Mouse (Mus musculus) bone marrow, adult 2 months (tissue): Measurements from ENCODE around the gene Gm7145. TPM values are rescaled to one million over a fixed set of nuclear protein-coding genes. Genes with fewer than 3 reads are reported as not detected.
"Not testable (repeated sequence)": the region's sequence is repeated elsewhere in the genome, so short reads cannot be mapped to it uniquely, and the experiment has no call there.

Source experiments
- H3K27ac ChIP-seq: fragments of 200-500 bp; 2 replicates; pipeline ENCODE4 v1.5.1; 2012; ENCODE audit warnings: low read depth, mild to moderate bottlenecking, control low read depth, inconsistent platforms, low read length; ENCODE audit not compliant: control insufficient read depth, poor library complexity, insufficient read depth
- H3K4me1 ChIP-seq: fragments of 200-500 bp; 2 replicates; pipeline ENCODE4 v1.6.1; 2011; ENCODE audit warnings: low read length; ENCODE audit not compliant: control insufficient read depth, insufficient read depth
- H3K4me3 ChIP-seq: fragments of 200-500 bp; replicated peaks from 2 replicates; pipeline ENCODE3; 2011; ENCODE audit warnings: mild to moderate bottlenecking, low read depth, low read length, control low read depth; ENCODE audit not compliant: control insufficient read depth
- CTCF ChIP-seq: fragments of 200-500 bp; IDR thresholded peaks from 2 replicates; pipeline ENCODE4 v1.5.1; 2011; ENCODE audit warnings: low read length, control low read depth; ENCODE audit not compliant: control insufficient read depth, insufficient read depth
- POLR2A ChIP-seq: fragments of 200-500 bp; IDR thresholded peaks from 2 replicates; pipeline ENCODE4 v1.6.1; 2011; ENCODE audit warnings: low read depth, mild to moderate bottlenecking, control low read depth, low read length, borderline replicate concordance; ENCODE audit not compliant: control insufficient read depth
- WGBS: fragments of 180-500 bp; shearing (Covaris S2); methylation state at CpG from one replicate; pipeline ENCODE4 v1.1.7; 2018; 5-methylcytosine and 5-hydroxymethylcytosine counted together
- polyA plus RNA-seq: library from polyadenylated mRNA; stranded (reverse); fragments of >200 nt; gene quantifications from 2 replicates; pipeline ENCODE4 v1.2.4, GENCODE M21; 2011; ENCODE audit warnings: low replicate concordance; ENCODE audit not compliant: missing spikeins, insufficient read depth, insufficient read length

The Gm7145 gene
- not detected in 2 replicates for polyA plus RNA-seq

DNA sequence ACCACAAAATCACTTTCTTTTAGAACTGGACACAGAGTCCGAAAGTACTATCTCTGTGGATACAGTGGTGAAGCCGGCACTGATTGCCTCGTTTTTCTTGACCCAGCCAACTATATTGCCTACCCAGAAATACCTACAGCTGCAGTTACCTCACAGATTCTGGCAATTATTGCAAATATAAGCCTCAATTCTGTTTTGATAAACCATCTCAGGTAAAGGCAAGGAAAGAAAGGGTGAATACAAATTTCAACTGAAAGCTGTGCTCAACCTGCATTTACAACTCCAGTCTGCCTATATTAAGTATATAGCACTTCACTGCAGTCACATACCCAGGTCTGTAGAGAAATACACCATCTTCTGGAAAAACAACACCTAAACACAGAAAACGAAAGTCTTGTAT lies at the start of gene Gm7145:
Gene Gm7145, plus strand, starts transcription at position 301 of the 400 bp plus-strand sequence.
- no peak within 1 kb of the TSS for H3K27ac ChIP-seq
- TF ChIP-seq CTCF (no peak), POLR2A (no peak)
- H3K4me3 ChIP-seq: no peak within 1 kb of the TSS
- no peaks in the 10 kb centered on the region for H3K4me1 ChIP-seq
- 61% methylated on average over 4 of the region's 4 CpGs for WGBS

DNA sequence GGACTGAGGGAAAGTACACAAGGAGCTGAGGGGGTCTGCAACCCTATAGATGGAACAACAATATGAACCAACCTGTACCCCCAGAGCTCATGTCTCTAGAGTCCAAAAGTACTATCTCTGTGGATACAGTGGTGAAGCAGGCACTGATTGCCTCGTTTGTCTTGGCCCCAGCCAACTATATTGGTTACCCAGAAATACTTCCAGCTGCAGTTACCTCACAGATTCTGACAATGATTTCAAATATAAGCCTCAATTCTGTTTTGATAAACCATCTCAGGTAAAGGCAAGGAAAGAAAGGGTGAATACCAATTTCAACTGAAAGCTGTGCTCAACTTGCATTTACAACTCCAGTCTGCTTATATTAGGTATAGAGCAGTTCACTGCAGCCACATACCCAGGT lies 38.0 kb upstream of the Gm7145 start, which contains the start of gene Gm28168:
Gene Gm28168, plus strand, starts transcription at position 301 of the 400 bp plus-strand sequence.
- not testable (repeated sequence) for H3K4me3 ChIP-seq, H3K27ac ChIP-seq, H3K4me1 ChIP-seq
- 41% methylated on average over 1 of the region's 1 CpGs for WGBS

DNA sequence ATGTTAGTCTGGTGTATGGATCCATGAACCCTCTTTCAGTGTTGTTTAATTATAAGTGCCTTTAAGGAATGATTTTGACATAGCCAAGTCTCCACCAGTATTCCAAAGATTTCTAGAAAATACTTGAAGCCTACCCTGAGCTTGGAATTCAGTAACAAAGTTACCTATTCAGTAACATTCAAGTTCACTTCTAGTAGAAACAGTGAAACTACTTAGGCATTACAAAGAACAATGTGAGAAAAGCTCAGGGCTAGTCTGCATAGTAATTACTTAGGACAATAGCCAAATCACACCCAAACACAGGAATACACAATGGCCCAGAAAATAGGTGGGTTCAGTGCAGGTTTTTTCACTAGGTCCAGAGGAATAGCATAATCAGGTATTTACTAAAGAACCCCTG lies 38.1 kb downstream of the Gm7145 start:
- H3K4me3 ChIP-seq, H3K4me1 ChIP-seq, H3K27ac ChIP-seq: not testable (repeated sequence)

DNA sequence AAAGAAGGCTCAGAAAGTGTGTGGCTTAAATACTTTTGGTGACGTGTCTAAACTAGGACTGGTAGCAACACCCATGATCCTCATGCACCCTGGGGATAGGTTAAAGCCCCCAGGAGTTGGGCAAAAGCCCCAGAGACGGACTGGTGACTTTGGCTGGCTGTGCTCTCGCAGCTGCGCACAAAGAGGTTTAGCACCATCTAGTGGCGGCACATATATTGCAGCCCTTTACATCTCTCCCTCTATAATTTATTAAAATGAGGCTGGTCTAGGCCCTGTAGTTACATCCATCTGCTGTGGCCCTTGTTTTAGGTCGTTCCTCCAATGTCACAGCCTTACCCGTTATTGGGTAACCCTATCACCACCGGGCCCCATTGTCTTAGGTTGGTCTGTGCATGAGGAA lies 47.0 kb downstream of the Gm7145 start:
- not testable (repeated sequence) for H3K4me3 ChIP-seq, H3K4me1 ChIP-seq, H3K27ac ChIP-seq
- WGBS: 29% methylated on average over 8 of the region's 8 CpGs

Other genes with a start within 250 kb of the Gm7145 start
- gene B020011L13Rik, start 184.8 kb upstream of the Gm7145 start, polyA plus RNA-seq: not detected in 2 replicates
- gene Gm28360, start 135.9 kb upstream of the Gm7145 start, polyA plus RNA-seq: not detected in 2 replicates
- not detected in 2 replicates for gene Gm28168, start 37.9 kb upstream of the Gm7145 start, polyA plus RNA-seq
- not detected in 2 replicates for gene Gm29106, start 210.6 kb downstream of the Gm7145 start, polyA plus RNA-seq